Mouse (Mus musculus): ENCODE results near the gene Epop. TPM values are rescaled to one million over a fixed set of nuclear protein-coding genes. Genes with fewer than 3 reads are reported as not detected.

Epop gene
- 2.5 and 3.3 TPM in 2 replicates for polyA plus RNA-seq (2014; fragmentation: Nextera tagmentation; extraction: Ambion mirVana)

DNA sequence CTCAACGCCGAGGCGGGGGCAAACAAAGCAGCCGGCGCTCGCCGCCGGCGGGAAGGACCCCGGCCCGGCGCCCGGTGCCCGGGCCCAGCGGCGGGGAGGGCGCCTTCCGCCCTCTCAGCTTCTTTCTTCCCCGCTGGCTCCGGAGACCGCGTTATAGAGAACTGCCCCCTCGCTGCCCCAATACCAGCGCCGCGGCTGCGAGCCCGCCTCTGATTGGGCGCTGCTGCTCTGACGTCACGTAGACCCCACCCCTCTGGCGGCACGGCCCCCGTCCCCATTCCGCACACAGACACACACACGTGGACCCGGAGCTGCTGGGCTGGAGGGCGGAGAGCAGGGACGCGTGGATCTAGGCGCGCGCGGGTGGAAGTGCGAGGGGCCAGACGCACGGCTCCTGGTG, at the start of gene Epop:
Gene Epop, minus strand, starts transcription at position 127 of the 400 bp plus-strand sequence.
- Histone ChIP-seq H3K4me2 (ENCODE audit: low read length) (peak within 1 kb of the TSS; percentile 83), H3K27me3 (replicated peaks; ENCODE audit: control insufficient read depth, insufficient read depth, low read length) (peaks cover 49% of the 10 kb centered on the region), H3K27ac (ENCODE audit: low read depth, low read length) (no peak within 1 kb of the TSS), H3K4me1 (ENCODE audit: control insufficient read depth, insufficient read depth, low read length) (peaks cover 5% of the 10 kb centered on the region), H3K9me3 (replicated peaks; ENCODE audit: control insufficient read depth, low read length) (no peaks in the 10 kb centered on the region), H3K4me3 (ENCODE audit: low read depth, low read length) (peak within 1 kb of the TSS; percentile 67), H3K9ac (ENCODE audit: low read length) (peak within 1 kb of the TSS; percentile 79), H3K36me3 (ENCODE audit: control insufficient read depth, insufficient read depth, low read length) (no peaks in the 10 kb centered on the region)
- DNase-seq (ENCODE audit: low spot score) (peak; percentile 95), ATAC-seq (peak; percentile 96)
- WGBS: under 1% methylated on average over 32 of the region's 47 CpGs

DNA sequence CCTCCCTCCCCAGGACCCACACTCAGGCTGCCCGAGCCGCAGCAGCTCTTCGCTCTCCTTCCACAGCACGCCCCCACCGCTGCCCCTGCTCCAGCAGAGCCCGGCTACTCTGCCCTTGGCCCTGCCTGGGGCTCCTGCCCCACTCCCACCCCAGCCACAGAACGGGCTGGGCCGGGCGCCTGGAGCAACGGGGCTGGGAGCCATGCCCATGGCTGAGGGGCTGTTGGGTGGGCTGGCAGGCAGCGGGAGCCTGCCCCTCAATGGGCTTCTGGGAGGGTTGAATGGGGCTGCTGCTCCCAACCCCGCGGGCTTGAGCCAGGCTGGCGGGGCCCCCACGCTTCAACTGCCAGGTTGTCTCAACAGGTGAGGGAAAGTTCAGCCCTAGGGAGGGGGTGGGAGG, 48.8 kb upstream of the Epop start:
- H3K4me1 ChIP-seq (ENCODE audit: control insufficient read depth, insufficient read depth, low read length): peaks cover 5% of the 10 kb centered on the region
- no peak overlapping the region for H3K27ac ChIP-seq (ENCODE audit: low read depth, low read length)
- H3K9me3 ChIP-seq (replicated peaks; ENCODE audit: control insufficient read depth, low read length): no peaks in the 10 kb centered on the region
- ATAC-seq: peak; percentile 18; the same call in 1 of the 2 replicates
- H3K4me2 ChIP-seq (ENCODE audit: low read length): no peak overlapping the region
- peaks cover 83% of the 10 kb centered on the region for H3K36me3 ChIP-seq (ENCODE audit: control insufficient read depth, insufficient read depth, low read length)
- no peak for DNase-seq (ENCODE audit: low spot score)
- H3K4me3 ChIP-seq (ENCODE audit: low read depth, low read length): no peak overlapping the region
- no peaks in the 10 kb centered on the region for H3K27me3 ChIP-seq (replicated peaks; ENCODE audit: control insufficient read depth, insufficient read depth, low read length)
- H3K9ac ChIP-seq (ENCODE audit: low read length): peak overlapping the region; percentile 25; the same call in 1 of the 2 replicates
- WGBS: 59% methylated on average over 15 of the region's 15 CpGs

GRCm38 (mm10) chr11:97677842-97678241, 48.3 kb upstream of the Epop start:
- peaks cover 87% of the 10 kb centered on the region for H3K36me3 ChIP-seq (ENCODE audit: control insufficient read depth, insufficient read depth, low read length)

GRCm38 (mm10) chr11:97677381-97677780, 47.9 kb upstream of the Epop start:
- DNase-seq (ENCODE audit: low spot score): peak; percentile 64
- no peaks in the 10 kb centered on the region for H3K27me3 ChIP-seq (replicated peaks; ENCODE audit: control insufficient read depth, insufficient read depth, low read length)
- 8% methylated on average over 15 of the region's 15 CpGs for WGBS
- peaks cover 88% of the 10 kb centered on the region for H3K36me3 ChIP-seq (ENCODE audit: control insufficient read depth, insufficient read depth, low read length)
- no peak for ATAC-seq
- no peak overlapping the region for H3K4me3 ChIP-seq (ENCODE audit: low read depth, low read length)
- no peaks in the 10 kb centered on the region for H3K9me3 ChIP-seq (replicated peaks; ENCODE audit: control insufficient read depth, low read length)
- peak overlapping the region; percentile 33; the same call in 1 of the 2 replicates for H3K27ac ChIP-seq (ENCODE audit: low read depth, low read length)
- H3K9ac ChIP-seq (ENCODE audit: low read length): no peak overlapping the region
- peaks cover 5% of the 10 kb centered on the region for H3K4me1 ChIP-seq (ENCODE audit: control insufficient read depth, insufficient read depth, low read length)
- no peak overlapping the region for H3K4me2 ChIP-seq (ENCODE audit: low read length)

More at GRCm38 (mm10) chr11:97677842-97678241, 48.3 kb upstream of the Epop start:
- Histone ChIP-seq H3K27me3 (replicated peaks; ENCODE audit: control insufficient read depth, insufficient read depth, low read length) (no peaks in the 10 kb centered on the region), H3K4me2 (ENCODE audit: low read length) (no peak overlapping the region), H3K4me3 (ENCODE audit: low read depth, low read length) (no peak overlapping the region), H3K9me3 (replicated peaks; ENCODE audit: control insufficient read depth, low read length) (no peaks in the 10 kb centered on the region), H3K9ac (ENCODE audit: low read length) (peak overlapping the region; percentile 25; the same call in 1 of the 2 replicates), H3K4me1 (ENCODE audit: control insufficient read depth, insufficient read depth, low read length) (peaks cover 5% of the 10 kb centered on the region), H3K27ac (ENCODE audit: low read depth, low read length) (peak overlapping the region; percentile 33; the same call in 1 of the 2 replicates)
- 45% methylated on average over 8 of the region's 8 CpGs for WGBS
- ATAC-seq (0 out of 2 replicates have a peak, but pooled peaks have one; percentile 9), DNase-seq (ENCODE audit: low spot score) (no peak)

- Histone ChIP-seq H3K9me3 (replicated peaks; ENCODE audit: control insufficient read depth, low read length) (no peaks in the 10 kb centered on the region), H3K4me1 (ENCODE audit: control insufficient read depth, insufficient read depth, low read length) (peaks cover 5% of the 10 kb centered on the region), H3K4me2 (ENCODE audit: low read length) (no peak overlapping the region), H3K4me3 (ENCODE audit: low read depth, low read length) (no peak overlapping the region), H3K36me3 (ENCODE audit: control insufficient read depth, insufficient read depth, low read length) (peaks cover 88% of the 10 kb centered on the region), H3K9ac (ENCODE audit: low read length) (no peak overlapping the region), H3K27me3 (replicated peaks; ENCODE audit: control insufficient read depth, insufficient read depth, low read length) (no peaks in the 10 kb centered on the region), H3K27ac (ENCODE audit: low read depth, low read length) (no peak overlapping the region)
- DNase-seq (ENCODE audit: low spot score): no peak
- WGBS: 79% methylated on average over 15 of the region's 15 CpGs
- no peak for ATAC-seq
Observed at GRCm38 (mm10) chr11:97676050-97676754, 46.7 kb upstream of the Epop start.

DNA sequence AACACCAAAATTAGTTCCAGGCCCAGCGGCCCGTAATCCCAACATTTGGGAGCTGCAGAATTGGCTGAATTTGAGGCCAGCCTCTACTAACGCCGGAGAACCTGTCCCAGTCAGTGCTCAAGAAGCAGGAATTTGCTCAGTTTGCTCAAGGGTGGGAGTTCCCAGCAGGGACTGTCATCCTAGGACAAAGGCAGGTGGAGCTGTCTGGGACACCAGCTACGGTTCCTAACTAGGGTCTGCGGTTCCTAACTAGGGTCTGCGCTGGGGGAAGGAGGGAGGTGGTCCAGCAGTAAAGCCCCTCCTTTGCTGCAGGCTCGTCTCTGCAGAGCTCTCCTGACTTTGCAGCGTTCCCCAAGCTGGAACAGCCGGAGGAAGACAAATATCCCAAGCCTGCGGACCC, 43.6 kb upstream of the Epop start:
- Histone ChIP-seq H3K36me3 (ENCODE audit: control insufficient read depth, insufficient read depth, low read length) (peaks cover 88% of the 10 kb centered on the region), H3K27me3 (replicated peaks; ENCODE audit: control insufficient read depth, insufficient read depth, low read length) (no peaks in the 10 kb centered on the region), H3K4me1 (ENCODE audit: control insufficient read depth, insufficient read depth, low read length) (peaks cover 20% of the 10 kb centered on the region), H3K4me2 (ENCODE audit: low read length) (no peak overlapping the region), H3K9ac (ENCODE audit: low read length) (no peak overlapping the region), H3K9me3 (replicated peaks; ENCODE audit: control insufficient read depth, low read length) (no peaks in the 10 kb centered on the region), H3K4me3 (ENCODE audit: low read depth, low read length) (no peak overlapping the region), H3K27ac (ENCODE audit: low read depth, low read length) (no peak overlapping the region)
- DNase-seq (ENCODE audit: low spot score) (no peak), ATAC-seq (no peak)
- WGBS: 81% methylated on average over 11 of the region's 11 CpGs

GRCm38 (mm10) chr11:97671177-97671527, 41.6 kb upstream of the Epop start:
- Histone ChIP-seq H3K27ac (ENCODE audit: low read depth, low read length) (no peak overlapping the region), H3K27me3 (replicated peaks; ENCODE audit: control insufficient read depth, insufficient read depth, low read length) (no peaks in the 10 kb centered on the region), H3K4me2 (ENCODE audit: low read length) (no peak overlapping the region), H3K4me1 (ENCODE audit: control insufficient read depth, insufficient read depth, low read length) (peaks cover 15% of the 10 kb centered on the region), H3K9ac (ENCODE audit: low read length) (no peak overlapping the region), H3K9me3 (replicated peaks; ENCODE audit: control insufficient read depth, low read length) (no peaks in the 10 kb centered on the region), H3K36me3 (ENCODE audit: control insufficient read depth, insufficient read depth, low read length) (peaks cover 92% of the 10 kb centered on the region), H3K4me3 (ENCODE audit: low read depth, low read length) (no peak overlapping the region)
- no peak for ATAC-seq
- DNase-seq (ENCODE audit: low spot score): no peak
- 40% methylated on average over 2 of the region's 2 CpGs for WGBS

DNA sequence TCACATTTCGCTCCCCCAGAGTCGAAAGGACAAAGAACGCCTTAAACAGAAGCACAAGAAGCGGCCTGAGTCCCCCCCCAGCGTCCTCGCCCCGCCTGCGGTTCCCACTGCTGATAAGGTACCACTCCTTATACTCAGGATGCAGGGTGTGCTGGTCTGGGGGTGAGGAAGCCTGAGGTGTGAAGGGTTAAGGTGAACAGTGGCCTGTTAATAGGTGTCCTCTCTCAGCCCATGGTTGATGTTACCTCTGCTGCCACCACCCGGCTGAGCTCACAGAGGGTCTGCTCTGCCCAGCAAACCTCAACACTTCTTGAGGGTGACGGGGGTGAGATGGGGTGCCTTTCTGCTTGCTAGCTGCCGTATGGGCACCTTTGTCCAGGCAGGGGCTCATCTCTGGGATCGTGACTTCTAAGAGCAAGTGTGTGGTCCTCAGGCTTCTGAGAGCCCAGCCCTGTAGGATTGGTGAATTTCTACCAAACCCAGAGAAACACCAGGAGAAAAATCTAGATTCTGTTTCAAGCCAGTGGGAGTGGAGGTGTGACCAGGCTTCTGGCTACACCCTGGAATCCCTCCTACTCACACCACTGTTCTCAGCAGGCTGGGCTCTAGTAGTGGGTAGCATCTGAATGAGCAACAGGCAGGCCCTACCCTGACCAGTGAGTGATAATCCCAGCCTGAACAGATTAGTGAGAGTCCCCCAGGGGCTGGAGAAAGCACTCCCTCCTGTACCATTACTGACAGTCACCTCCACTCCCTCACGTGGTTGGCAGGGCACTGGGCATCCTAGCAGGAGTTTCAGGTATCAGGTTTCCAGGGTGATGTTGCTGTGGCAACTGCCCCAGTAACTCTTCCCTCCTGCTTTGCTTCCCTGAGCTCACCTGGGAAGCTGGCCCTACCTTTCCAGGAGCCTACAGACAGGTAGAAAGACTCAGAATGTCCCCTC, 41.0 kb upstream of the Epop start:
- Histone ChIP-seq H3K4me1 (ENCODE audit: control insufficient read depth, insufficient read depth, low read length) (peaks cover 15% of the 10 kb centered on the region), H3K9ac (ENCODE audit: low read length) (no peak overlapping the region), H3K9me3 (replicated peaks; ENCODE audit: control insufficient read depth, low read length) (no peaks in the 10 kb centered on the region), H3K27me3 (replicated peaks; ENCODE audit: control insufficient read depth, insufficient read depth, low read length) (no peaks in the 10 kb centered on the region), H3K36me3 (ENCODE audit: control insufficient read depth, insufficient read depth, low read length) (peaks cover 88% of the 10 kb centered on the region), H3K4me3 (ENCODE audit: low read depth, low read length) (no peak overlapping the region), H3K27ac (ENCODE audit: low read depth, low read length) (no peak overlapping the region; the same call in 1 of the 2 replicates), H3K4me2 (ENCODE audit: low read length) (no peak overlapping the region)
- ATAC-seq (no peak), DNase-seq (ENCODE audit: low spot score) (no peak)
- 69% methylated on average over 13 of the region's 13 CpGs for WGBS
